Mouse (Mus musculus) brain, embryonic 14.5 days (tissue): ENCODE data around the gene Zfr2. TPM values are rescaled to one million over a fixed set of nuclear protein-coding genes. Genes with fewer than 3 reads are reported as not detected.
"Not testable (repeated sequence)": the region's sequence is repeated elsewhere in the genome, so short reads cannot be mapped to it uniquely, and the experiment has no call there.

ENCODE experiments used
- DNase-seq: peaks from one replicate; pipeline ENCODE4 v3.0.0-alpha.2; 2011; ENCODE audit warnings: low read depth
- CTCF ChIP-seq: fragments of 200-500 bp; IDR thresholded peaks from 2 replicates; pipeline ENCODE4 v1.5.1; 2012; ENCODE audit warnings: inconsistent platforms, mild to moderate bottlenecking, moderate library complexity, borderline replicate concordance; ENCODE audit not compliant: insufficient read depth, insufficient read length; ENCODE audit errors: extremely low read depth
- POLR2A ChIP-seq: fragments of 200-500 bp; IDR thresholded peaks from 2 replicates; pipeline ENCODE4 v1.6.1; 2012; ENCODE audit warnings: mild to moderate bottlenecking, inconsistent platforms, borderline replicate concordance; ENCODE audit not compliant: poor library complexity, insufficient read depth, insufficient read length, severe bottlenecking; ENCODE audit errors: extremely low read depth
- polyA plus RNA-seq: library from polyadenylated mRNA; depleted of rRNA; stranded (reverse); fragments of >200 nt; gene quantifications from 2 replicates; pipeline ENCODE4 v1.2.3, GENCODE M21; 2012

The Zfr2 gene
- polyA plus RNA-seq, 1 experiment, result 59.8 TPM

GRCm38 (mm10) chr10:81210154-81210553 lies 22.8 kb upstream of the Zfr2 start:
- DNase-seq, result no peak
- TF ChIP-seq CTCF (peak; percentile 37), POLR2A (no peak)

- no peak for DNase-seq
- TF ChIP-seq POLR2A (no peak), CTCF (no peak)
Measured at GRCm38 (mm10) chr10:81216260-81216659, 16.7 kb upstream of the Zfr2 start.

- TF ChIP-seq CTCF (no peak), POLR2A (no peak)
Measured at GRCm38 (mm10) chr10:81216810-81217209, 16.1 kb upstream of the Zfr2 start.

GRCm38 (mm10) chr10:81217267-81217666 lies 15.7 kb upstream of the Zfr2 start:
- DNase-seq, result peak; percentile 29
- peak; percentile 44; the same call in 1 of the 2 replicates for TF ChIP-seq CTCF

More at GRCm38 (mm10) chr10:81216810-81217209, 16.1 kb upstream of the Zfr2 start:
- no peak for DNase-seq

- DNase-seq, result peak; percentile 28
- TF ChIP-seq CTCF (peak; percentile 85), POLR2A (no peak)
Measured at GRCm38 (mm10) chr10:81217964-81218363, 15.0 kb upstream of the Zfr2 start.

- no peak for TF ChIP-seq CTCF
- no peak for TF ChIP-seq POLR2A
Measured at GRCm38 (mm10) chr10:81221402-81222015, 11.4 kb upstream of the Zfr2 start.

GRCm38 (mm10) chr10:81223731-81224130 lies 9.2 kb upstream of the Zfr2 start:
- DNase-seq, result not testable (repeated sequence)

More at GRCm38 (mm10) chr10:81221402-81222015, 11.4 kb upstream of the Zfr2 start:
- DNase-seq, result no peak

GRCm38 (mm10) chr10:81229735-81230437 lies 3.1 kb upstream of the Zfr2 start:
- peak; percentile 43 for DNase-seq
- TF ChIP-seq CTCF (no peak), POLR2A (no peak)

GRCm38 (mm10) chr10:81230438-81231332 lies 2.3 kb upstream of the Zfr2 start, which contains the start of gene Atcay:
Gene Atcay (minus strand): TSS chr10:81230833.
- DNase-seq, result peak; percentile 96
- TF ChIP-seq POLR2A (peak; percentile 63; the same call in 1 of the 2 replicates), CTCF (peak; percentile 73)

- TF ChIP-seq POLR2A (no peak), CTCF (no peak)
- DNase-seq, result no peak
Measured at GRCm38 (mm10) chr10:81231436-81231835, 1.5 kb upstream of the Zfr2 start.

GRCm38 (mm10) chr10:81233226-81233585 lies 251 bp downstream of the Zfr2 start:
- no peak for DNase-seq
- TF ChIP-seq POLR2A (no peak), CTCF (no peak)
